Mouse (Mus musculus): ENCODE data around the gene Cds1. TPM values are rescaled to one million over a fixed set of nuclear protein-coding genes. Genes with fewer than 3 reads are reported as not detected.
"Not testable (repeated sequence)": the region's sequence is repeated elsewhere in the genome, so short reads cannot be mapped to it uniquely, and the experiment has no call there.

Cds1 gene
- polyA plus RNA-seq, 1 experiment = 22.7 TPM

- WGBS = 90% methylated on average over 8 of the region's 8 CpGs
- H3K36me3 ChIP-seq (ENCODE audit: control insufficient read depth, insufficient read depth, low read length) = no peaks in the 10 kb centered on the region
- H3K27me3 ChIP-seq (ENCODE audit: control insufficient read depth, insufficient read depth, low read length) = no peaks in the 10 kb centered on the region
- no peak overlapping the region for H3K27ac ChIP-seq (ENCODE audit: control insufficient read depth, insufficient read depth, low read length)
- DNase-seq = no peak
- TF ChIP-seq CTCF (IDR thresholded peaks at IDR 0.05; ENCODE audit: borderline replicate concordance, control insufficient read depth, extremely low read depth, insufficient read depth, low read length, poor library complexity) = no peak
- TF ChIP-seq POLR2A (IDR thresholded peaks at IDR 0.05; ENCODE audit: control insufficient read depth, extremely low read depth, insufficient read depth, low read length, poor library complexity) = no peak
- H3K4me3 ChIP-seq (ENCODE audit: control insufficient read depth, insufficient read depth, low read length) = no peak overlapping the region
- H3K4me1 ChIP-seq (replicated peaks; ENCODE audit: control insufficient read depth, insufficient read depth, low read length) = no peaks in the 10 kb centered on the region
These were observed 65.2 kb downstream of the Cds1 start for GRCm38 (mm10) chr5:101830180-101830579.

- no peak overlapping the region for H3K27ac ChIP-seq (ENCODE audit: control insufficient read depth, insufficient read depth, low read length)
- TF ChIP-seq POLR2A (IDR thresholded peaks at IDR 0.05; ENCODE audit: control insufficient read depth, extremely low read depth, insufficient read depth, low read length, poor library complexity) (no peak), CTCF (IDR thresholded peaks at IDR 0.05; ENCODE audit: borderline replicate concordance, control insufficient read depth, extremely low read depth, insufficient read depth, low read length, poor library complexity) (no peak)
- no peaks in the 10 kb centered on the region for H3K27me3 ChIP-seq (ENCODE audit: control insufficient read depth, insufficient read depth, low read length)
- 95% methylated on average over 6 of the region's 6 CpGs for WGBS
- DNase-seq = no peak
- H3K36me3 ChIP-seq (ENCODE audit: control insufficient read depth, insufficient read depth, low read length) = no peaks in the 10 kb centered on the region
- no peak overlapping the region for H3K4me3 ChIP-seq (ENCODE audit: control insufficient read depth, insufficient read depth, low read length)
- no peaks in the 10 kb centered on the region for H3K4me1 ChIP-seq (replicated peaks; ENCODE audit: control insufficient read depth, insufficient read depth, low read length)
These were observed 67.1 kb downstream of the Cds1 start for GRCm38 (mm10) chr5:101832042-101832441.

- no peak overlapping the region for H3K4me3 ChIP-seq (ENCODE audit: control insufficient read depth, insufficient read depth, low read length)
- H3K4me1 ChIP-seq (replicated peaks; ENCODE audit: control insufficient read depth, insufficient read depth, low read length) = no peaks in the 10 kb centered on the region
- WGBS = 97% methylated on average over 5 of the region's 5 CpGs
- no peak overlapping the region for H3K27ac ChIP-seq (ENCODE audit: control insufficient read depth, insufficient read depth, low read length)
- no peaks in the 10 kb centered on the region for H3K36me3 ChIP-seq (ENCODE audit: control insufficient read depth, insufficient read depth, low read length)
- TF ChIP-seq POLR2A (IDR thresholded peaks at IDR 0.05; ENCODE audit: control insufficient read depth, extremely low read depth, insufficient read depth, low read length, poor library complexity) (no peak), CTCF (IDR thresholded peaks at IDR 0.05; ENCODE audit: borderline replicate concordance, control insufficient read depth, extremely low read depth, insufficient read depth, low read length, poor library complexity) (no peak)
- DNase-seq = no peak
- no peaks in the 10 kb centered on the region for H3K27me3 ChIP-seq (ENCODE audit: control insufficient read depth, insufficient read depth, low read length)
These were observed 68.1 kb downstream of the Cds1 start for GRCm38 (mm10) chr5:101832991-101833390.

- WGBS = 91% methylated on average over 8 of the region's 8 CpGs
- no peaks in the 10 kb centered on the region for H3K4me1 ChIP-seq (replicated peaks; ENCODE audit: control insufficient read depth, insufficient read depth, low read length)
- no peak overlapping the region for H3K27ac ChIP-seq (ENCODE audit: control insufficient read depth, insufficient read depth, low read length)
- no peaks in the 10 kb centered on the region for H3K27me3 ChIP-seq (ENCODE audit: control insufficient read depth, insufficient read depth, low read length)
- H3K36me3 ChIP-seq (ENCODE audit: control insufficient read depth, insufficient read depth, low read length) = no peaks in the 10 kb centered on the region
- DNase-seq = no peak
- TF ChIP-seq POLR2A (IDR thresholded peaks at IDR 0.05; ENCODE audit: control insufficient read depth, extremely low read depth, insufficient read depth, low read length, poor library complexity) (no peak), CTCF (IDR thresholded peaks at IDR 0.05; ENCODE audit: borderline replicate concordance, control insufficient read depth, extremely low read depth, insufficient read depth, low read length, poor library complexity) (no peak)
- H3K4me3 ChIP-seq (ENCODE audit: control insufficient read depth, insufficient read depth, low read length) = no peak overlapping the region
These were observed 68.9 kb downstream of the Cds1 start for GRCm38 (mm10) chr5:101833875-101834274.

- H3K27me3 ChIP-seq (ENCODE audit: control insufficient read depth, insufficient read depth, low read length) = no peaks in the 10 kb centered on the region
- H3K4me1 ChIP-seq (replicated peaks; ENCODE audit: control insufficient read depth, insufficient read depth, low read length) = no peaks in the 10 kb centered on the region
- WGBS = 97% methylated on average over 11 of the region's 11 CpGs
- H3K27ac ChIP-seq (ENCODE audit: control insufficient read depth, insufficient read depth, low read length) = no peak overlapping the region
- H3K36me3 ChIP-seq (ENCODE audit: control insufficient read depth, insufficient read depth, low read length) = no peaks in the 10 kb centered on the region
- no peak overlapping the region for H3K4me3 ChIP-seq (ENCODE audit: control insufficient read depth, insufficient read depth, low read length)
- no peak for DNase-seq
- TF ChIP-seq CTCF (IDR thresholded peaks at IDR 0.05; ENCODE audit: borderline replicate concordance, control insufficient read depth, extremely low read depth, insufficient read depth, low read length, poor library complexity) (no peak), POLR2A (IDR thresholded peaks at IDR 0.05; ENCODE audit: control insufficient read depth, extremely low read depth, insufficient read depth, low read length, poor library complexity) (no peak)
These were observed 71.3 kb downstream of the Cds1 start for GRCm38 (mm10) chr5:101836221-101836620.

- 96% methylated on average over 2 of the region's 2 CpGs for WGBS
- not testable (repeated sequence) for H3K4me3 ChIP-seq (ENCODE audit: control insufficient read depth, insufficient read depth, low read length); H3K27me3 ChIP-seq (ENCODE audit: control insufficient read depth, insufficient read depth, low read length); H3K27ac ChIP-seq (ENCODE audit: control insufficient read depth, insufficient read depth, low read length); DNase-seq; H3K36me3 ChIP-seq (ENCODE audit: control insufficient read depth, insufficient read depth, low read length); H3K4me1 ChIP-seq (replicated peaks; ENCODE audit: control insufficient read depth, insufficient read depth, low read length)
These were observed 72.7 kb downstream of the Cds1 start for GRCm38 (mm10) chr5:101837605-101838004.

- TF ChIP-seq POLR2A (IDR thresholded peaks at IDR 0.05; ENCODE audit: control insufficient read depth, extremely low read depth, insufficient read depth, low read length, poor library complexity) (no peak), CTCF (IDR thresholded peaks at IDR 0.05; ENCODE audit: borderline replicate concordance, control insufficient read depth, extremely low read depth, insufficient read depth, low read length, poor library complexity) (no peak)
- 98% methylated on average over 5 of the region's 5 CpGs for WGBS
- Histone ChIP-seq H3K36me3 (ENCODE audit: control insufficient read depth, insufficient read depth, low read length) (no peaks in the 10 kb centered on the region), H3K27me3 (ENCODE audit: control insufficient read depth, insufficient read depth, low read length) (no peaks in the 10 kb centered on the region), H3K4me1 (replicated peaks; ENCODE audit: control insufficient read depth, insufficient read depth, low read length) (0 out of 2 replicates have a peak, but pooled peaks cover 2% of the 10 kb centered on the region), H3K4me3 (ENCODE audit: control insufficient read depth, insufficient read depth, low read length) (no peak overlapping the region), H3K27ac (ENCODE audit: control insufficient read depth, insufficient read depth, low read length) (no peak overlapping the region)
- no peak for DNase-seq
These were observed 75.5 kb downstream of the Cds1 start for GRCm38 (mm10) chr5:101840476-101840875.

All from thymus, adult 2 months (tissue).